Mouse (Mus musculus) heart, embryonic 15.5 days (tissue): Measurements from ENCODE around the gene Ptprd. TPM values are rescaled to one million over a fixed set of nuclear protein-coding genes. Genes with fewer than 3 reads are reported as not detected.

ENCODE experiments used
- ATAC-seq: fragments of 200-750 bp; cut with Nextera tagmentation; replicated peaks from 2 replicates; pipeline ENCODE4 v1.8.0; 2017; ENCODE audit warnings: low read depth, moderate TSS enrichment; ENCODE audit not compliant: insufficient number of reproducible peaks, insufficient read depth, low FRiP score
- H3K27ac ChIP-seq: fragments of 300-500 bp; sonication (generic); 2 replicates; pipeline ENCODE4 v1.5.1; 2015; ENCODE audit warnings: mild to moderate bottlenecking, inconsistent platforms
- H3K27me3 ChIP-seq: fragments of 300-500 bp; sonication (generic); 2 replicates; pipeline ENCODE4 v1.6.1; 2015; ENCODE audit warnings: inconsistent platforms
- H3K36me3 ChIP-seq: fragments of 300-500 bp; sonication (generic); 2 replicates; pipeline ENCODE4 v1.6.1; 2015; ENCODE audit warnings: mild to moderate bottlenecking, inconsistent platforms
- H3K4me1 ChIP-seq: fragments of 300-500 bp; sonication (generic); replicated peaks from 2 replicates; pipeline ENCODE4 v1.6.1; 2015; ENCODE audit warnings: inconsistent platforms
- H3K4me2 ChIP-seq: fragments of 300-500 bp; sonication (generic); 2 replicates; pipeline ENCODE4 v1.6.1; 2015; ENCODE audit warnings: inconsistent platforms, mild to moderate bottlenecking, moderate library complexity
- H3K4me3 ChIP-seq: fragments of 300-500 bp; sonication (generic); 2 replicates; pipeline ENCODE4 v1.5.1; 2015; ENCODE audit warnings: mild to moderate bottlenecking, inconsistent platforms
- H3K9ac ChIP-seq: fragments of 300-500 bp; sonication (generic); 2 replicates; pipeline ENCODE4 v1.6.1; 2015; ENCODE audit warnings: mild to moderate bottlenecking, inconsistent platforms
- H3K9me3 ChIP-seq: fragments of 300-500 bp; sonication (generic); replicated peaks from 2 replicates; pipeline ENCODE4 v1.6.1; 2016; ENCODE audit warnings: inconsistent platforms
- WGBS: fragments of 180-500 bp; shearing (Covaris S2); methylation state at CpG from one replicate; pipeline ENCODE4 v1.1.7; 2015; ENCODE audit warnings: mixed read lengths; 5-methylcytosine and 5-hydroxymethylcytosine counted together
- polyA plus RNA-seq: library from polyadenylated mRNA; unstranded; fragments of >200 nt; fragmentation: Nextera tagmentation; extraction: Ambion mirVana; gene quantifications from 2 replicates; pipeline ENCODE4 v1.2.1, GENCODE M21; 2015

Gene Ptprd
- polyA plus RNA-seq, 1 experiment from 2014 or later: 9.4 TPM

DNA sequence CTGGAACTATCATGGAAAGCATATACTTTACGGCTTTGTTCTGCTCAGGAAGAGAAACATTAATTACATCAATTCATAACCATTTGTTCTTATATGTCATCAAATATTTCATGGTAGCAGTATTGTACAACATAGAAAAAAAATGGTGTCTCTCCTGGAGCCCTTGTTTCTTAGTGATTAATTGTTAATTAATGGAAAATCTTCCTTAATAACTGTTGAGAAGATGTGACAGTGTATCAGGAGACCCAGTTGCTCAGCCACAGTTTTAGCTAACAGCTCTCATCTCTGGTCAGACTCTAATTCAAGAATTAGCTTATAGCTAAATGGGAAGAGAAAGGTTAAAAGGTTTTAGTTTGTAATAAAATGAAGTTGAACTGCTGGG, 69.0 kb downstream of the Ptprd start:
- Histone ChIP-seq H3K9me3 (no peaks in the 10 kb centered on the region), H3K27ac (no peak overlapping the region), H3K27me3 (no peaks in the 10 kb centered on the region), H3K4me2 (no peak overlapping the region), H3K9ac (no peak overlapping the region), H3K4me1 (no peaks in the 10 kb centered on the region), H3K4me3 (no peak overlapping the region), H3K36me3 (no peaks in the 10 kb centered on the region)
- 75% methylated on average over 1 of the region's 1 CpGs for WGBS
- no peak for ATAC-seq

DNA sequence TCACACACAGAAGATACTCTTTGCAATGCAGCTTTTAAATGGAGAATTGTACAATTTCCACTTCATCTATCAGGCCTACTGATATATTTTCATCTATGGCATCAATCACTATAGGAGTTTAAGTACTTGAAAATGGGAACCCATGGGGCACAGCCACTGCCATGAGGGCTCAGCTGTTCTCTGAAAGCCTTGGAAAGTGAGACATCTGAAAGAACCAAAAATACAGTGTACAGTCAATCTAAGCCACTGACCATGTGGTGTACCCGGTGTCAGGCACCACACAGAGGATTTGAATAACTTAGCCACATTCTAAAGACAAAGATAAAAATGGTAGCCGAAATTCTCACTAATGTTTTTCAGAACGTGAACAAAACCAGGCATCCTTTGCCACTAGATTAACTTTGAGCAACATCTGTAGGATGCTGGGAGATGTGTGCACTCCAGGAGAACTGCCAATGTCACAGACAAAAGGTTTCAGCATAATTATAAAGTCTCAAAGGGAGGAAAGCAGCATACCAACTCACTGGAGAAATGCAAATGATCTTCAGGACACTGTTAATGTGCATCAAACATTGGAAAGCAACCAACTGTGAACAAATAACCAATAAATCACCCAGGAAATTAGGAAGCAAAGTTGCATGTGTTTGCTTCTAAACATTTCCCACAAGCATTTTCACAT, 69.5 kb downstream of the Ptprd start:
- Histone ChIP-seq H3K4me1 (no peaks in the 10 kb centered on the region), H3K4me2 (no peak overlapping the region), H3K27me3 (no peaks in the 10 kb centered on the region), H3K9ac (no peak overlapping the region), H3K4me3 (no peak overlapping the region), H3K36me3 (no peaks in the 10 kb centered on the region), H3K9me3 (no peaks in the 10 kb centered on the region), H3K27ac (no peak overlapping the region)
- WGBS: 79% methylated on average over 3 of the region's 3 CpGs
- no peak for ATAC-seq

DNA sequence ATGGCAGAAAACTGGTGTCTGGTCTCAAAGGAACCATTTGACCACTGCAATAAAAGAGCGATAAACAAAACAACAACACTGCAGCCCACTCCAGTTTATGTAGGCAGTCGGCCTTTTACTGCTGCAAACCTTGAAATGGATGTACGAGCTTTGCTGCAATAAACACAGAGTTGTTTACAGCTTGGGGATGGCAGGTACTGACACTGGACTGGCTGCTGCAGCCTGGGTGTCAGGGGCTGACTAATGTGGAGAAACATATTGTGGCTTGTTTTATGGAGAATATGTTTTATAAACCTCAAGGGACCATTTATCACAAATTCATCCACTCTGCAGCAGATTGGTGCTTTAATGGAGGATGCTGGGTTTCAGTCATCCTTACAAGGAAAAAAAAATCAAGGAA, 100.9 kb downstream of the Ptprd start:
- Histone ChIP-seq H3K4me1 (no peaks in the 10 kb centered on the region), H3K36me3 (no peaks in the 10 kb centered on the region), H3K9me3 (no peaks in the 10 kb centered on the region), H3K27ac (no peak overlapping the region), H3K27me3 (no peaks in the 10 kb centered on the region), H3K9ac (no peak overlapping the region), H3K4me2 (no peak overlapping the region), H3K4me3 (no peak overlapping the region)
- WGBS: 67% methylated on average over 3 of the region's 3 CpGs
- no peak for ATAC-seq

DNA sequence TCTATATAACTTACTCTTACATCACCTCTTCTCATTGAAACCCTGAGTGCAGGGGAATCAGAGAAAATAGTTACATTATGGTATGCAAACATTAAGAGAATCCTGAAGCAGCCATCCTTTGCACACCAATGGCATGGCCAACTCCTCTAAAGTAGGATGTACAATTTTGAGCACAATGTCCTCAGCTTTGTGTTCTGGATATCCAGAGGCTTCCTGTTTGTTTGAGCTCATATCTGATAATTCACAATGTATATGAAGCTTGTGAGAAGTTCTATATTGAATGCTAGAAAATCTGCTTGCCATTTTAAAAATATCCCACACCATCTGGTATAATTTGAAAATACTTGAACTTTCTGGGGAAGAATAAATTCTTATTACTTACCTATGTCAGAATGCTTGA, 114.2 kb downstream of the Ptprd start:
- no peaks in the 10 kb centered on the region for H3K4me1 ChIP-seq
- no peak overlapping the region for H3K9ac ChIP-seq
- no peaks in the 10 kb centered on the region for H3K27me3 ChIP-seq

GRCm38 (mm10) chr4:78082744-78083143, 129.0 kb downstream of the Ptprd start:
- Histone ChIP-seq H3K4me2 (no peak overlapping the region), H3K9ac (no peak overlapping the region), H3K4me1 (no peaks in the 10 kb centered on the region), H3K9me3 (no peaks in the 10 kb centered on the region), H3K27me3 (no peaks in the 10 kb centered on the region), H3K36me3 (no peaks in the 10 kb centered on the region), H3K27ac (no peak overlapping the region), H3K4me3 (no peak overlapping the region)
- ATAC-seq: no peak

More for the DNA sequence above, 114.2 kb downstream of the Ptprd start:
- no peak for ATAC-seq
- Histone ChIP-seq H3K36me3 (no peaks in the 10 kb centered on the region), H3K4me2 (no peak overlapping the region), H3K27ac (no peak overlapping the region), H3K4me3 (no peak overlapping the region), H3K9me3 (no peaks in the 10 kb centered on the region)

GRCm38 (mm10) chr4:78077499-78077898, 134.3 kb downstream of the Ptprd start:
- no peak overlapping the region for H3K9ac ChIP-seq
- ATAC-seq: no peak
- no peak overlapping the region for H3K27ac ChIP-seq
- H3K9me3 ChIP-seq: no peaks in the 10 kb centered on the region
- H3K27me3 ChIP-seq: no peaks in the 10 kb centered on the region
- H3K4me2 ChIP-seq: no peak overlapping the region
- H3K4me1 ChIP-seq: no peaks in the 10 kb centered on the region
- no peaks in the 10 kb centered on the region for H3K36me3 ChIP-seq
- no peak overlapping the region for H3K4me3 ChIP-seq

DNA sequence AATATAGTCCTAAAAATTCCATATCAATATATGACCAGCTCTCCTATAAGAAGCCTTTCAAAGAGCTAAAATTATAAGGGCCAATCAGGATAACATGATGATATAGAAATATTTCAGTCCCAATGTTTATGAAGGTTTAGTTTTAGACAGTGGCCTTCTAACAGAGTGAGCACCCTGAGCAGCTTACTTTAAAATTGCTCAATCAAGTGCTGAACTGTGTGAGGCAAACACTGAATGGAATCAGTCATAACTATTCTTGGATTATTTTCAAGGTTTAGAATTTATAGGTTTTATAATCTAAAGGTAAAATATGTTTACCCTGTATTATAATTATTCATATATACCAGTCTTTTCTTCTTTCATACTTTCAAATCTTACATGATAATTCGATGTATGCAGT, 134.7 kb downstream of the Ptprd start:
- Histone ChIP-seq H3K27me3 (no peaks in the 10 kb centered on the region), H3K27ac (no peak overlapping the region), H3K9me3 (no peaks in the 10 kb centered on the region), H3K4me3 (no peak overlapping the region), H3K36me3 (no peaks in the 10 kb centered on the region), H3K4me1 (no peaks in the 10 kb centered on the region), H3K9ac (no peak overlapping the region), H3K4me2 (no peak overlapping the region)
- no peak for ATAC-seq
- 72% methylated on average over 1 of the region's 1 CpGs for WGBS

GRCm38 (mm10) chr4:78038401-78038800, 173.4 kb downstream of the Ptprd start:
- no peak for ATAC-seq
- Histone ChIP-seq H3K27me3 (no peaks in the 10 kb centered on the region), H3K36me3 (no peaks in the 10 kb centered on the region), H3K27ac (no peak overlapping the region), H3K4me1 (no peaks in the 10 kb centered on the region), H3K9me3 (no peaks in the 10 kb centered on the region), H3K4me3 (no peak overlapping the region), H3K9ac (no peak overlapping the region), H3K4me2 (no peak overlapping the region)
- WGBS: 80% methylated on average over 5 of the region's 5 CpGs

DNA sequence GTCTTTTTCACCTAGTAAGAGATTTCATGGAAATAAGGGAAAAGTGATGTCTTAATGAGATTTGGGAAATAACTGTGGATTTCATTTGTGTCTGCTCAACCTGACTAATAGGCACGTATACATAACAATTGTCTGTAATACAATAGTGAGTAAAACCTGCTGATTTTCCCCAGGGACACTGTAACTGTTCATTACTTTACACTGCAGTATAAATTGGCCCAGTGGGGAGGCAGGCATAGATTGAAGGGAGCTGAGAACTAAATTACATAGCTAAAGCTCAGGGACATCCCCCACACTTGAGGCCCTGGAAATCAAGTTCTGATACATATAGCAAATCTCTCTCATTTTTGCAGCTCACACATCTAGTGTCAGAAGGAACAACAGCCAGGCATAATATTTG, 209.7 kb downstream of the Ptprd start:
- WGBS: 77% methylated on average over 1 of the region's 1 CpGs
- no peaks in the 10 kb centered on the region for H3K9me3 ChIP-seq

GRCm38 (mm10) chr4:77992709-77993108, 219.1 kb downstream of the Ptprd start:
- 59% methylated on average over 4 of the region's 4 CpGs for WGBS
- H3K9me3 ChIP-seq: no peaks in the 10 kb centered on the region
- ATAC-seq: no peak
- no peaks in the 10 kb centered on the region for H3K36me3 ChIP-seq
- H3K9ac ChIP-seq: no peak overlapping the region
- H3K27ac ChIP-seq: no peak overlapping the region
- no peaks in the 10 kb centered on the region for H3K4me1 ChIP-seq
- no peak overlapping the region for H3K4me2 ChIP-seq
- H3K27me3 ChIP-seq: no peaks in the 10 kb centered on the region
- no peak overlapping the region for H3K4me3 ChIP-seq

More for the DNA sequence above, 209.7 kb downstream of the Ptprd start:
- H3K4me1 ChIP-seq: no peaks in the 10 kb centered on the region
- no peak overlapping the region for H3K9ac ChIP-seq
- no peak overlapping the region for H3K4me2 ChIP-seq
- ATAC-seq: no peak
- no peaks in the 10 kb centered on the region for H3K27me3 ChIP-seq
- no peak overlapping the region for H3K4me3 ChIP-seq
- H3K36me3 ChIP-seq: no peaks in the 10 kb centered on the region
- H3K27ac ChIP-seq: no peak overlapping the region

- Histone ChIP-seq H3K27me3 (no peaks in the 10 kb centered on the region), H3K4me3 (no peak overlapping the region), H3K9ac (no peak overlapping the region), H3K4me2 (no peak overlapping the region), H3K36me3 (no peaks in the 10 kb centered on the region), H3K9me3 (no peaks in the 10 kb centered on the region), H3K4me1 (no peaks in the 10 kb centered on the region), H3K27ac (no peak overlapping the region)
- ATAC-seq: no peak
- WGBS: 90% methylated on average over 4 of the region's 4 CpGs
Measured at GRCm38 (mm10) chr4:77982094-77982493, 229.7 kb downstream of the Ptprd start.

DNA sequence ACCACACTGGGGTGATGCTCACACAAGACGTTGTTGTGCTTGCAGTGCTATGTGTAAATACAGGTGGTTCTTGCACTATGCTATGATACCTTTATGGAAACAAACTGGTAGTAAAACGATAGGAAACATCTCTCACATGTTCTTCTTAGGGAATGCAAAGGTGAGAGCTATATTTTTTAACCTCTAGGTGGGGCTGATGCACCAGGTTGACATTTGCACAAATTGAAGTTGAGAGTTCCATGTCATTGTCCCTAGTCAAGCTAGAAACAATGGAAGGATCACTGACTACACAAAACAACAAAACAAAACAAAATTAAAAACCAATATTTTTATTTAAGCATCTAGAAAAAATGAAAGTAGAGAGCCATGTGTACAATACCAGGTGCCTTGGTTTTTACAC, 250.1 kb downstream of the Ptprd start:
- Histone ChIP-seq H3K4me1 (no peaks in the 10 kb centered on the region), H3K36me3 (no peaks in the 10 kb centered on the region), H3K4me2 (no peak overlapping the region), H3K9ac (no peak overlapping the region), H3K9me3 (no peaks in the 10 kb centered on the region), H3K27ac (no peak overlapping the region), H3K27me3 (no peaks in the 10 kb centered on the region), H3K4me3 (no peak overlapping the region)
- WGBS: 22% methylated on average over 2 of the region's 2 CpGs
- no peak for ATAC-seq
